Mouse (Mus musculus) heart, postnatal 0 days (tissue): ENCODE measurements around the gene Pcid2. TPM values are rescaled to one million over a fixed set of nuclear protein-coding genes. Genes with fewer than 3 reads are reported as not detected.
A peak's percentile ranks its signal among the peaks of the same experiment; 100 is the strongest.
"Not testable (repeated sequence)": the region's sequence is repeated elsewhere in the genome, so short reads cannot be mapped to it uniquely, and the experiment has no call there.

Experiments
- ATAC-seq: fragments of 200-750 bp; cut with Nextera tagmentation; 2 replicates; pipeline ENCODE4 v1.8.0; 2017; ENCODE audit warnings: low read depth, moderate number of reproducible peaks, moderate library complexity; ENCODE audit not compliant: insufficient read depth
- DNase-seq: peaks from one replicate; pipeline ENCODE4 v3.0.0-alpha.2; 2016; ENCODE audit warnings: low spot score
- H3K27ac ChIP-seq: fragments of 300-500 bp; sonication (generic); 2 replicates; pipeline ENCODE4 v1.5.1; 2014; ENCODE audit warnings: low read depth, mild to moderate bottlenecking
- H3K27me3 ChIP-seq: fragments of 300-500 bp; sonication (generic); 2 replicates; pipeline ENCODE4 v1.6.1; 2014; ENCODE audit warnings: low read length, mixed read lengths; ENCODE audit not compliant: control insufficient read depth, insufficient read depth
- H3K36me3 ChIP-seq: fragments of 300-500 bp; sonication (generic); replicated peaks from 2 replicates; pipeline ENCODE4 v1.6.1; 2014; ENCODE audit warnings: low read length, mixed read lengths; ENCODE audit not compliant: control insufficient read depth, insufficient read depth
- H3K4me1 ChIP-seq: fragments of 300-500 bp; sonication (generic); 2 replicates; pipeline ENCODE4 v1.6.1; 2014; ENCODE audit warnings: antibody characterized with exemption; ENCODE audit not compliant: control insufficient read depth, insufficient read depth
- H3K4me2 ChIP-seq: fragments of 300-500 bp; sonication (generic); 2 replicates; pipeline ENCODE4 v1.6.1; 2014; ENCODE audit warnings: low read depth, mild to moderate bottlenecking, low read length, moderate library complexity
- H3K4me3 ChIP-seq: fragments of 300-500 bp; sonication (generic); 2 replicates; pipeline ENCODE4 v1.5.1; 2014; ENCODE audit warnings: low read depth, low read length
- H3K9ac ChIP-seq: fragments of 300-500 bp; sonication (generic); replicated peaks from 2 replicates; pipeline ENCODE4 v1.6.1; 2014; ENCODE audit warnings: low read depth, low read length, mixed read lengths
- H3K9me3 ChIP-seq: fragments of 300-500 bp; sonication (generic); replicated peaks from 2 replicates; pipeline ENCODE4 v1.6.1; 2016; ENCODE audit warnings: low read length; ENCODE audit not compliant: control insufficient read depth
- CTCF ChIP-seq: IDR thresholded peaks from 2 replicates; pipeline ENCODE4 v1.5.1; 2016; ENCODE audit warnings: antibody characterized with exemption, control low read depth, low read depth
- EP300 ChIP-seq: IDR thresholded peaks from 2 replicates; pipeline ENCODE4 v1.6.1; 2016; ENCODE audit warnings: antibody characterized with exemption, low read depth
- WGBS: fragments of 180-500 bp; shearing (Covaris S2); extraction: QIAGEN DNeasy Blood & Tissue Kit; methylation state at CpG from one replicate; pipeline ENCODE4 v1.1.7; 2014; 5-methylcytosine and 5-hydroxymethylcytosine counted together
- polyA plus RNA-seq: library from polyadenylated mRNA; unstranded; fragments of >200 nt; fragmentation: Nextera tagmentation; extraction: Ambion mirVana; gene quantifications from 2 replicates; pipeline ENCODE4 v1.2.1, GENCODE M21; 2015
- total RNA-seq: library from RNA; depleted of rRNA; stranded (reverse); fragments of >200 nt; gene quantifications from 2 replicates; pipeline ENCODE4 v1.2.3, GENCODE M21; 2014; ENCODE audit warnings: low replicate concordance

Pcid2 gene
- total and polyA plus RNA-seq, 2 experiments from 2014 or later, result 12.4 to 13.1 TPM

DNA sequence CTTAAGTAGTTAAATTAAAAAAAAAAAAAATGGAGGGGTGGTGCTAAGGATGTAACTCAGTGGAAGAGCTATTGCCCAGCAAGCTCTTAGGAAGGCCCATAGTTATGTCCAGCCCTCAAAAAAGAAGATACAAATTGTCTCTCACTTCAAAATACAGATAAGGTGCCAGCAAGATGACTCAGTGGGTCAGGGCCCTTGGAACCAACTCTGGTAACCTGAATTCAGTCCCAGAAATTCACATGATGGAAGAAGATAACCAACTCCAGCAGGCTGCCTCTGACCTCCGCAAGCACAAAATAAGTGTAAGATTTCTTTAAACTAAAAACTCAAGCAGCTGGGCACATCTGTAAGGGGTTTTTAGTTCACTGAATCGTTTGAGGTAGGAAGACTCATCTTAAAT is 43.2 kb upstream of the Pcid2 start:
- H3K9me3 ChIP-seq, result no peaks in the 10 kb centered on the region
- ATAC-seq (no peak), DNase-seq (no peak)
- WGBS, result 83% methylated on average over 2 of the region's 2 CpGs
- no peak overlapping the region for H3K9ac ChIP-seq
- H3K4me3 ChIP-seq, result no peak overlapping the region
- H3K4me1 ChIP-seq, result no peaks in the 10 kb centered on the region
- H3K27me3 ChIP-seq, result no peaks in the 10 kb centered on the region
- H3K36me3 ChIP-seq, result peaks cover 57% of the 10 kb centered on the region
- no peak for TF ChIP-seq CTCF
- no peak for TF ChIP-seq EP300
- H3K27ac ChIP-seq, result no peak overlapping the region
- H3K4me2 ChIP-seq, result no peak overlapping the region

DNA sequence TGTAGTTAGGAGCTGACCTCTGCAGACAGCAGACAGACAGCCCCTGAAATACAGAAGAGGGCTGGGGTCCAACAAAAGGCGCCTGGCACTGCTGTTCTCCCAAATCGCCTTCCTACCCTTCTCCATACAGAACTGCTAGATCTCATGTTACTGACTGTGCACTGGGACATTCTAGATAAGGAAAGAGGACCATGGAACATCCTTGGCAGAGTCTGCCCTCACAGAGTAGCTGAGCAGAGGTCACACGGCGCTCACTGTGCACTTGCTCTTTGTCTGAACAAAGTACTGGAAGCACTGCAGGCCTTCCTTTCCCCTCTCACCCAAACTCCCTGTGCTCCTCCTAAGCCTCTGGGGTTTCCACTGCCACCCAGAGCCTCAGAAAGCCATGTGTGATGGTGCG is 36.4 kb upstream of the Pcid2 start:
- no peaks in the 10 kb centered on the region for H3K9me3 ChIP-seq
- no peak overlapping the region for H3K27ac ChIP-seq
- no peak overlapping the region for H3K4me3 ChIP-seq
- ATAC-seq, result no peak
- H3K4me2 ChIP-seq, result no peak overlapping the region
- no peak overlapping the region for H3K9ac ChIP-seq
- H3K27me3 ChIP-seq, result no peaks in the 10 kb centered on the region
- no peak for TF ChIP-seq EP300
- no peak for TF ChIP-seq CTCF
- H3K36me3 ChIP-seq, result peaks cover 100% of the 10 kb centered on the region
- no peaks in the 10 kb centered on the region for H3K4me1 ChIP-seq
- DNase-seq, result no peak
- 76% methylated on average over 5 of the region's 5 CpGs for WGBS

DNA sequence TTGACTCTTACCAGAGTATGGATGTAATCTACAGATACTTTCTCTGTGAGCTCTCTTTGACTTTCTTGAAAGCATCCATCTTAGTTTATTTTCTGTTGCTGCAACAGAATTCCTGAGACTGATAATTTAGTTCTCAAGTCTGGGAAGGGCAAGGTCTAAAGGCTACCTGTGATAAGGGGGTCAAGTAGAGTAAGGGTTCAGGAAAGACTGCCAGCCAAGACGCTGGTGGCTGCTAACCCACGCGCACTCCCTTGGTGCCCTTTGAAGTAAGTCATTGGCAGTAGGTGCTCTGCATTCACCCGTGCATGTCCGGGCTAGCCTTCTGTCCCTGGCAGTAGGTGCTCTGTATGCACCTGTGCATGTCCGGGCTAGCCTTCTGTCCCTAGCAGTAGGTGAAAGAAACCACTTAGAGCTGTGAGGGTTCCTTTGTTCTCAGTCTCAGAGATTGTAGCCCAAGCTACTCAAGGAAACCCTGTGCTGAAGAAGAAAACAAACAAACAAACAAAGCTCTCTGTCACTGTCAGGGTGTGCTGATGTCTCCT is 34.5 kb upstream of the Pcid2 start:
- no peak overlapping the region for H3K27ac ChIP-seq
- 94% methylated on average over 6 of the region's 6 CpGs for WGBS
- no peak for TF ChIP-seq CTCF
- no peak for TF ChIP-seq EP300
- no peaks in the 10 kb centered on the region for H3K9me3 ChIP-seq
- H3K4me1 ChIP-seq, result no peaks in the 10 kb centered on the region
- H3K4me3 ChIP-seq, result no peak overlapping the region
- no peak overlapping the region for H3K9ac ChIP-seq
- DNase-seq, result no peak
- H3K4me2 ChIP-seq, result no peak overlapping the region
- ATAC-seq, result no peak
- H3K27me3 ChIP-seq, result no peaks in the 10 kb centered on the region
- peaks cover 100% of the 10 kb centered on the region for H3K36me3 ChIP-seq

DNA sequence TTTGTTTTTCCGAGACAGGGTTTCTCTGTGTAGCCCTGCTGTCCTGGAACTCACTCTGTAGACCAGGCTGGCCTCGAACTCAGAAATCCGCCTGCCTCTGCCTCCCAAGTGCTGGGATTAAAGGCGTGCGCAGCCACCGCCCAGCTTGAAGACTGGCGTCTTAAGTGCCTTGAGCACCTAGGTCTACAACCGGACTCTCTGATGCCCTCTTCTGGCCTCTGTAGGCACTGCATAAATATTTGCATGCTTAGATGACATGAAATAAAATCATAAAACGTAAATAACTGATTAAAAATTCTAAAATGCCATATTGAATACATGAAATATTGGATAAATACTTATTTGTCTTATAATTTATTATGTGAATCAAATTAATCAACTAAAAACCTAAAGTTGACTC is 27.0 kb upstream of the Pcid2 start:
- H3K27ac ChIP-seq, H3K27me3 ChIP-seq, H3K4me1 ChIP-seq, H3K4me2 ChIP-seq, H3K9ac ChIP-seq, H3K4me3 ChIP-seq, H3K9me3 ChIP-seq, ATAC-seq: not testable (repeated sequence)
- peak; percentile 31 for DNase-seq
- TF ChIP-seq CTCF, result peak; percentile 51
- WGBS, result 57% methylated on average over 9 of the region's 9 CpGs
- peaks cover 94% of the 10 kb centered on the region for H3K36me3 ChIP-seq

DNA sequence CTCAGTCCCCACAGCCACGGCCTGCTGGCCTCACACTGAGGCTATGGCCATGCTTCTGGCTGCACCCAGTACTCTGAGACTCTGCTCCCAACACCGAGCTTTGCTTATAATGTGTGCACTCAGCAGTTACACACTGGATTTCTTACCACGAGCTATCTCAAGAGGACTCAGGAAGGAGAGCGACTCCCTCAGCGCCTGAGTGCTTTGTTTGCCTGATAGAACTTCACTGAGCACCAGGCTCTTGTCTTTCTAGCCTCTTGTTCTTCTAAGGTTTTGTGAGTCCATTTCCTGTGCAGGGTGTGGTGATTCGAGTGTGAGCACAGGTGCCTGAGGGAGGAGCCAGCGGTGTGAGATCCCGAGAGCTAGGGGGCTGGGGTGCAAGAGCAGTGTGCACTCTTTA is 19.6 kb upstream of the Pcid2 start:
- Histone ChIP-seq H3K4me3 (no peak overlapping the region), H3K4me1 (peaks cover 3% of the 10 kb centered on the region; the same call in 1 of the 2 replicates), H3K27ac (no peak overlapping the region), H3K36me3 (peaks cover 75% of the 10 kb centered on the region), H3K4me2 (no peak overlapping the region), H3K9me3 (no peaks in the 10 kb centered on the region), H3K27me3 (no peaks in the 10 kb centered on the region), H3K9ac (no peak overlapping the region)
- no peak for TF ChIP-seq CTCF
- TF ChIP-seq EP300, result no peak
- WGBS, result 89% methylated on average over 8 of the region's 8 CpGs
- no peak for DNase-seq
- no peak for ATAC-seq

DNA sequence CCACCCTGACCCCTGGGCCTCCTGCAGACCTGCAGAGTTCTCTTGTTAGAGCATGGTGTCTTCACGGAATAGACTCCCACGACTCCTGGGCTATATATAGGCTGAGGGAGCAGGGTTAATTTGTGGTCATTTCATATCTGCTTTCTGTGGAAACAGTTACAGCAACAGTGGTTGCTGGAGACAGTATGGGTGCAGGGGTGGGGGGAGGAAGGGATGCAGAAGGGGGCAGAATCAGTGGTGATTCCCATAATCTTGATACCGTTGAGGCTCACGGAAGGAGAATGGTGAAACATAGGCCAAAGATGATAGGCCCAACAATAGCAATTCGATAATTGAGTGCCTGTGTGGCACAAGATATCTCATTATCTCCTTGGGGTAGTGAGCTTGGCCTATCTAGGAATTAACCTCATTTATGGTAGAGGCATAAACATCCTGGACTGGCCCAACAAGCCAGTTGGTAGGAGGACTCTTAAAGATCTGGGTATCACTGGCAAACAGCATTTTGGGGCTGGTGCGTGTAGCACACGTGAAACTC is 17.7 kb upstream of the Pcid2 start:
- H3K27me3 ChIP-seq, result no peaks in the 10 kb centered on the region
- H3K4me2 ChIP-seq, result no peak overlapping the region
- H3K4me1 ChIP-seq, result peaks cover 3% of the 10 kb centered on the region; the same call in 1 of the 2 replicates
- 59% methylated on average over 7 of the region's 7 CpGs for WGBS
- DNase-seq (no peak), ATAC-seq (peak; percentile 34; the same call in 1 of the 2 replicates)
- H3K4me3 ChIP-seq, result no peak overlapping the region
- peaks cover 71% of the 10 kb centered on the region for H3K36me3 ChIP-seq
- H3K27ac ChIP-seq, result no peak overlapping the region
- TF ChIP-seq CTCF, result no peak
- no peak for TF ChIP-seq EP300
- no peak overlapping the region for H3K9ac ChIP-seq
- no peaks in the 10 kb centered on the region for H3K9me3 ChIP-seq
